Mouse (Mus musculus): Measurements from ENCODE around the gene Ppp1r9b.

- TF ChIP-seq CTCF (IDR thresholded peaks at IDR 0.05; ENCODE audit: insufficient read depth, low read depth, low read length) (no peak), POLR2A (IDR thresholded peaks at IDR 0.05; ENCODE audit: insufficient read depth, low read depth, low read length) (no peak)
Observed at GRCm38 (mm10) chr11:94987851-94988250, 3.0 kb upstream of the Ppp1r9b start.
